Mouse (Mus musculus) retina, postnatal 1 day (tissue): ENCODE results near the gene Gm13290.
"Not testable (repeated sequence)": the region's sequence is repeated elsewhere in the genome, so short reads cannot be mapped to it uniquely, and the experiment has no call there.

Experiments
- DNase-seq: peaks from one replicate; pipeline ENCODE4 v3.0.0-alpha.2; 2012

Gm13290 gene

DNA sequence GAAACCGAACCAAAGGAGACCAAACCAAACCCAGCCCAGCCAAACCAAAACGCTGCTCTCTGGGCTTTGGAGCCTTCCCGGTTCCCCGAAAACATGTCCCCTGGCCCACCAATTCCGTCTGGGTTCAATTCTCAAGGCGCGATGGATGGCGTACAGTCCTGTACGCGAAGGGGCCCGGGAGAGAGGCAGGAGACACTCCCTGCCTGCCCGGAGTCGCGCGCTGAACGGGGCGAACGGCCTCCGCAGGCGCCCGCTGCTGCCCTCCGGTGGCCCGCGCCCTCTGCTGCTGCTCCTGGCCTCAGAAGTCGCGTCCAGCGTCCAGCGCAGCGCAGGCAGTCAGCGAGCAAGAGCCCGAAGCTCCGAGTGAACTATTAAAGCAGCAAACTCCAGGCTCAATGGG lies at the start of gene Gm13290:
Gene Gm13290, plus strand, starts transcription at position 301 of the 400 bp plus-strand sequence.
- DNase-seq = not testable (repeated sequence)

DNA sequence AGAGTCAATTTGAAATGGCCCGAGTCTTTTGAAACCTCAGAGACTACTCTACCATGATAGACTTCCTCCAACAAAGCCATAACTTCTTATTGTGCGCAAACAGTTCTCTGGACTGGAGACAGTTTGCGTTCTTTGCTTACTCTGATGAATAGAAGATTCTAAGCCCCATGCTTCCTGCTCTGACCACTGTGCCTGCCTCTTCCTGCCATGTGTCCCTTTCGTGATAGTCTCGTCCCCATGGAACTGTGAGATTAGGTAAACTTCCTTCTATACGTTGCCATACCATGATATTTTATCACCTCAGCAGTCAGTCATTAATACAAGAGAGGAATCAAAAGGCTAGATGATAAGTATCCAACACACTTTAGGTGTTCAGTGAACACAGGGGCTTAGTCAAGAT lies 46.9 kb upstream of the Gm13290 start:
- DNase-seq = no peak

DNA sequence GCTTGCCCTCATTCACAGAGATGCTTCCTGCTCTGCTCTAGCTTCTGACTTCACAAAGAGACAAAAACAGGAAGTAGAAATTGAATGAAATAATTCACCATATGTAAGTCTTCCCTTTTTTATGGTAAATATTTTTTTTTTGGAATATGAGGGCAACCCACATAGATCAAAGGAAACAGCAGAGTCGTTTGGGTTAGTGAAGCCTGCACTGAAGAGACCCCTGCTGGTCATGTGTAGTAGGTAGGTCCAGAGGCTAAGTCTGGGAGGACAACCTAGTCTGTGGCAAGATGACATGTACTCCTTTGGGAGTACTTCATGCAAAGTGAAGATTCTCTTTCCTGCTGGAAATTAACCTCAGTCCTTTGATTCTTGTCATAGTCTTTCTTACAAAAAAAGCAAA lies 46.3 kb upstream of the Gm13290 start:
- DNase-seq = peak; percentile 48

DNA sequence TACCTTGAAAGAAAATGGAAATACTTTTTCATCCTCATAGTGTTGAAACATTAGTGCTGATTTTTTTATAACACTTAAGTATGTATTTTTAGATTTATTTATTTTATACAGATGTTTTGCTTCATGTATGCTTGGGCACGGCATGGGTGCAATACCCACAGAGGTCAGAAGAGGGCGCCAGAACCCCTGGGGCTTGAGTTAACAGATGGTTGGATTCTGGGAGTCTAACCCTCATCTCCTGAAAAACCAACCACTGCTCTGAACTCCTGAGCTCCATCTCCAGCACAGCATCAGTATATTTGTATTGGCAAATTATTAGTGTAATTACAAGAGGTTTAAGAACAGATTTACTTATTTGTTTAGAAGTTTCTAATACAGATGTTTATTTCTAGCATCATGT lies 35.2 kb upstream of the Gm13290 start:
- DNase-seq = peak; percentile 77

DNA sequence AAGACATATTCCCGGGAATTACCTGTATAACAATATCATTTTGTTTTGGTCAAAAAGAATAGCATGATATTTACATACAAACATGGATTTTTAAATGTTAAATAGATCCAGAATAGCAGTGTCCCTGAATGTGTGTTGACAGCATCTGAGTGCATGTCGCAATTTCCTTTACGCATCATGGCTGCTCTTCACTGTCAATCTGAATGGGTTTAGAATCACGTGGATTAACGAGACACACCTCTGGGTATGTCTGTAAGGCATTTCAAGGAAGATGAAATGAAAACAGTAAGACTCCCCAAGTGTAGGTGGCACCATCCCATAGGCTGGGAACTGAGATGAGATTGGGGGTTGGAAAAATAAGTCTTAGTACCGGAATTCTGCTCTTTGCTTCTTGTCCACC lies 34.6 kb upstream of the Gm13290 start:
- no peak for DNase-seq

DNA sequence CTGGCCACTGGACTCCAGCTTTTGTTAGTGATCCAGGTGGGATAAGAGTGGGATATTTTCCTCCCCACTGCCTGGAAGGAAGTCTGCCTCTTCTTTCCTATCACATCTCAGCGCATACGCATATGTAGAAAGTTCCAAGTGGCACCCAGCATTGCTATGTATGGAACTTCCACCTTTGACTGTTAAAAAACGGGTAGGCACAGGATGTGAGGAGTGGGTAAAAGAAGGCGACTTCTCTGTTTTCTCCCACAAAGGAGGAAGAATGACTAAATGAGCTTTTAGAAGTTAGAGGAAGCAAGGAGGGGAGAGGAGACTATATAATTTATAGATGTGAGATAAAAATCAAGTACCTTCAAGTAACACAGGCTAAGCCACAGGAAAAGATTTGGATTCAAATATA lies 32.2 kb upstream of the Gm13290 start:
- no peak for DNase-seq

DNA sequence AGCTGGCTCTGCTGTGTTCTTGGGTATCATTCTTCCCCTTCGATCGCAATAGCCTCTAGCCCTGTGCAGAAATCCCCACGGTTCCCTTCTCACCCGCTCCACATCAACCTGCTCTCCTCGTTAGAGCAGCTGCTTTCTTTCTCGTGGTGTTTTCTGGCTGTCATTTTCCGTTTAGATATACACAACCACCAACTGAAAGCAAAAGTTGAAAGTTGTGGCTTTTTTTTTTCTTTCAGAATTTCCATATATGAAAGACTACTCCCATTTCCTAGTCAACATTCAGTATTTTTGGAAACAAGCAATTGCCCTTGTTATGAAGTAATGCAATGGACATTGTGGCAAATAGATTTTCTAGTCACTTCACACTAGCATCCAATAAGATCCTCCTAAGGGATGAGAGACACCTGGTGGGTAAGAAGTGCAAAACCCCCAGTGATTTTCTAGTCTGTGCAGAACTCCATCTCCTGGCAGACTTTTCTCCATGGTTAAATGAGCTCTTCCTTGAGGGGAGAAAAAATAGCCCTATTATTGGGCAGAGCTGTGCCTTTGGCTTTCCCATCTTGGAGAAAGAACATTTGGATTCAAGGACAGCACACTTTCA lies 30.8 kb upstream of the Gm13290 start:
- DNase-seq = no peak

DNA sequence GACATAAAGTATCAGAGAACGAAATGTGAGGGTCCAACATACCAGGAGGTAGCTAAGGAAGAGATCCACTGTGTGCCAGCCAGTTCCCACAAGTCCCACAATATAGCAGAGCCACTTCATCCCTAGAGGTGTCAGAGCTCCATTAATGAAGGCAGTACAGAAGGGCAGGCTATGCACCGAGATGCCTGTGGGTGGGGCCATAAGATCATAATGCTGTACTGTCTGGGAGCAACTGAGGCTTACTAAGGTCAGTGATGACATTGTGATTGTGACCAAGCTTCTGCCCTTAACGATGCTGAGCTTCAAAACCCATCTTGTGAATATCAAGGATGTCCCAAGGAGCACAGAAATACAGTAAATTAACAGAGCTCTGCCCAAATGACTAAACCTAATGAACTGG lies 29.4 kb upstream of the Gm13290 start:
- no peak for DNase-seq

DNA sequence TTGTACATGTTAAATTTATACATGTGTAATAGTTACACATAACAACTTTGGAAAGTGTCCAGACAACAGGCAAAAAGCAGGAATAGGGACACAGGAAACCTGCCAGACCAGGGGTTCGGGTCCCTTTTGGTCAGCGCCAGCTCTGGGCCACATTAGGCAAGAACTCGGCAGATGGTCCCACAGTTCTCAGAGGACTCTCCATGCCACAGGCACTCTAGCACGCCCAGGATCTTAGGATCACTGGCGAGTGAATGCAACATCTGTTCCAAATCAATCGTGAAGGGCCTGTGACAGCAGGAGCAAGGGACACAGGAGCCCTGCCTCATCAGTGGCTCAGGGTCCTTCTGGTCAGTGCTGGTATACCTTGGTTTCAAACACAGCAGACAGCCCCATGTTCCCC lies 23.7 kb upstream of the Gm13290 start:
- no peak for DNase-seq

DNA sequence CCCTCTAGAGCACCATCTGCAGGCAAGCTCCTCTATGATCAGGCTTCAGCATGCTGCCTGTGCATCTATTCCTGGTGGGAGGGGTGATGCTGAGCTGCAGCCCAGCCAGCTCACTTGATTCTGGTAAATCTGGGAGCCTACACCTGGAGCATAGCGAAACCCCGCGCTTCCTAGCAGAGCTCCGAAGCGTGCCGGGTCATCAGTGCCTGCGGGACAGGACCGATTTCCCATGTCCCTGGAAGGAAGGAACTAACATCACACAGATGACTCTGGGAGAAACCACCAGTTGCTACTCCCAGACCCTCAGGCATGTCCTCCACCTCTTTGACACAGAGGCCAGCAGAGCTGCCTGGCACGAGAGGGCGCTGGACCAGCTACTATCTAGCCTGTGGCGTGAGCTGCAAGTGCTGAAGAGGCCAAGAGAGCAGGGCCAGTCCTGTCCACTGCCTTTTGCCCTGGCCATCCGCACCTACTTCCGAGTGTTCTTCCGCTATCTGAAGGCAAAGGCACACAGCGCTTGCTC lies 18.8 kb upstream of the Gm13290 start, which contains the start of gene Gm13271:
Gene Gm13271, plus strand, starts transcription at position 51 of the 523 bp plus-strand sequence.
- not testable (repeated sequence) for DNase-seq

DNA sequence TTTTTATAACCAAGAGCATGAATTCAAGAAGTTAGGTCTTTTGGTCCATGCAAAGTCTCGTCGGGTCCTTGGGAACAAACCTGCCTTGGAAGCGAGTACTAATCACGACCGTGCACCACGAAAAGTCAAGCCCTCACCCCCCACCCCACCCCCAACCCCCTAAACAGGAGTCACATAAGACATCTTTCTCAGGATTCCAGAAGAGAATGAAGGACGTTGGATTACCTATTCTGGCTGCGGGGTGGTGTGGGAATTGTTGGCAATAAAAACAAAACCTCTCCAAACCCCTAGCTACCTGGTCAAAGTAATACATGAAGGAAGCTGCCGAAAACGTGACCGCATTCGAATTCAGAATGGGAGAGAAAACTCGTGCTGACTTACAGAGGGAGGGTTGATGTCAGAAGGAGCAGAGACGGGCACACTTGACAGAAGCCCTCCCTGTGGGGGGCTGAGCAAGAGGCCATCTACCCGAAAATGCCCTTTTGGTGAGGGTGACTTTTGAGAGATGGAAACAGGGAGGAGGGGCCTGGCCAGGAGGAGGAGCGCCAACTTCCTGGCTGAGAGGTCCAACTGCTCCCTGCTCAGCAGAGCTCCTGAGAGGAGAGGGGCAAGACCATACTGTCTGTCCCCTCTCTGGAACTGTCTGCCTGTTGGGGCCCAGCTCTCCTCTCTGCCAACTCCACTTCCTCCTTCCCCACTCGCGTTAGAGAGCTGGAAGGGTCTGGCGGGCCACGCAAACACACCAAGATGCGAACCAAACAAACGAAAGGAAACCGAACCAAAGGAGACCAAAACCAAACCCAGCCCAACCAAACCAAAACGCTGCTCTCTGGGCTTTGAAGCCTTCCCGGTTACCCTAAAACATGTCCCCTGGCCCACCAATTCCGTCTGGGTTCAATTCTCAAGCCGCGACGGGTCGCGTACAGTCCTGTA lies 16.8 kb upstream of the Gm13290 start:
- DNase-seq = not testable (repeated sequence)

DNA sequence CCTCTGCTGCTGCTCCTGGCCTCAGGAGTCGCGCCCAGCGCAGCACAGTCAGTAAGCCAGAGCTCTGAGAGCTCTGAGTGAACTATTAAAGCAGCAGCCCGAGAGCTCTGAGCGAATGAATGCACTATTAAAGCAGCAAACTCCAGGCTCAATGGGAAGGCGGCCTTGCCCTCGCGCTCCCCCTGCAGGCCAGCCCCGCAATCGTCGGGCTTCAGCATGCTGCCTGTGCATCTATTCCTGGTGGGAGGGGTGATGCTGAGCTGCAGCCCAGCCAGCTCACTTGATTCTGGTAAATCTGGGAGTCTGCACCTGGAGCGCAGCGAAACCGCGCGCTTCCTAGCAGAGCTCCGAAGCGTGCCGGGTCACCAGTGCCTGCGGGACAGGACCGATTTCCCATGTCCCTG lies 16.0 kb upstream of the Gm13290 start:
- peak; percentile 94 for DNase-seq

DNA sequence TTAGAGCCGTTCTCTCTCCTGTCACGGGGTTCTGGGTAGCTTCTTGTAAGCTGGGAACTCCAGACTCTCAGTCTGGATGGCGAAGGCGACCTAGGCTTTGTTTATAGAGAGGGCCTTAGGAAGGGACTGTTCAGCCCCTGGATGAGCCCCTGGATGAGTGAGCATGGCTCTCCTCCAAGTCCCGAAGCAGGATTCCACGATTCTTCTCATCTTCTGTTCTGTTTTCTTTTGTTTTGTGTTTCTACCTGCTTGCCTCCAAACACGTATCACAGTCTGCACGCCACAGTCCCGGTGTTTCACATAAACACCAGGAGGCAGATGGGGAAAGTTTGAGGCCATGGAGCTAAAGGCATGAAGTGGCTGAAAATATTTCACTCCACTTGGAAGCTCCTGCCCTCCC lies 14.9 kb upstream of the Gm13290 start:
- DNase-seq = not testable (repeated sequence)

DNA sequence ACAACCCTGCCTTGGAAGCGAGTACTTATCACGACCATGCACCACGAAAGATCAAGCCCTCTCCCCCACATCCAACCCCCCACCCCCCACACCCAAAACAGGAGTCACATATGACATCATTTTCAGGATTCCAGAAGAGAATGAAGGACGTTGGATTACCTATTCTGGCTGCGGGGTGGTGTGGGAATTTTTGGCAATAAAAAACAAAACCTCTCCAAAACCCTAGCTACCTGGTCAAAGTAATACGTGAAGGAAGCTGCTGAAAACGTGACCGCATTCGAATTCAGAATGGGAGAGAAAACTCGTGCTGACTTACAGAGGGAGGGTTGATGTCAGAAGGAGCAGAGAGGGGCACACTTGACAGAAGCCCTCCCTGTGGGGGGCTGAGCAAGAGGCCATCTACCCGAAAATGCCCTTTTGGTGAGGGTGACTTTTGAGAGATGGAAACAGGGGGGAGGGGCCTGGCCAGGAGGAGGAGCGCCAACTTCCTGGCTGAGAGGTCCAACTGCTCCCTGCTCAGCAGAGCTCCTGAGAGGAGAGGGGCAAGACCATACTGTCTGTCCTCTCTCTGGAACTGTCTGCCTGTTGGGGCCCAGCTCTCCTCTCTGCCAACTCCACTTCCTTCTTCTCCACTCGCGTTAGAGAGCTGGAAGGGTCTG lies 13.9 kb upstream of the Gm13290 start, which contains the start of gene Gm13283:
Gene Gm13283, plus strand, starts transcription at position 510 of the 659 bp plus-strand sequence.
- DNase-seq = not testable (repeated sequence)

DNA sequence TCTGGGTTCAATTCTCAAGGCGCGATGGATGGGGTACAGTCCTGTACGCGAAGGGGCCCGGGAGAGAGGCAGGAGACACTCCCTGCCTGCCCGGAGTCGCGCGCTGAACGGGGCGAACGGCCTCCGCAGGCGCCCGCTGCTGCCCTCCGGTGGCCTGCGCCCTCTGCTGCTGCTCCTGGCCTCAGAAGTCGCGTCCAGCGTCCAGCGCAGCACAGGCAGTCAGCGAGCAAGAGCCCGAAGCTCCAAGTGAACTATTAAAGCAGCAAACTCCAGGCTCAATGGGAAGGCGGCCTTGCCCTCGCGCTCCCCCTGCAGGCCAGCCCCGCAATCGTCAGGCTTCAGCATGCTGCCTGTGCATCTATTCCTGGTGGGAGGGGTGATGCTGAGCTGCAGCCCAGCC lies 13.2 kb upstream of the Gm13290 start:
- DNase-seq = peak; percentile 91

DNA sequence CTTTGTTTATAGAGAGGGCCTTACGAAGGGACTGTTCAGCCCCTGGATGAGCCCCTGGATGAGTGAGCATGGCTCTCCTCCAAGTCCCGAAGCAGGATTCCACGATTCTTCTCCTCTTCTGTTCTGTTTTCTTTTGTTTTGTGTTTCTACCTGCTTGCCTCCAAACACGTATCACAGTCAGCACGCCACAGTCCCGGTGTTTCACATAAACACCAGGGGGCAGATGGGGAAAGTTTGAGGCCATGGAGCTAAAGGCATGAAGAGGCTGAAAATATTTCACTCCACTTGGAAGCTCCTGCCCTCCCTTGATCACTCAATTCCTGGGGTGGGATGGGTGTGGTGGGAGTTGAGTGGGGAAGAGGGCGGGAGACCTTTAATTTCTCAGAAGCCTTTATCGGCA lies 11.9 kb upstream of the Gm13290 start:
- not testable (repeated sequence) for DNase-seq

DNA sequence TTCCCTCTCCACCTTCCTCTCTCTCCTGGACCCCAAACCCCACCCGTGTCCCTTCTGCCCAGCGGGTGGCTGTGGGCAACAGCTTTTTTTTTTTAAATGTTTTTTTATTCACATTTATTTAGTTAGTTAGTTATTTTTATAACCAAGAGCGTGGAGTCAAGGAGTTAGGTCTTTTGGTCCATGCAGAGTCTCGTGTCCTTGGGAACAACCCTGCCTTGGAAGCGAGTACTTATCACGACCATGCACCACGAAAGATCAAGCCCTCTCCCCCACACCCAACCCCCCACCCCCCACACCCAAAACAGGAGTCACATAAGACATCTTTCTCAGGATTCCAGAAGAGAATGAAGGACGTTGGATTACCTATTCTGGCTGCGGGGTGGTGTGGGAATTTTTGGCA lies 11.3 kb upstream of the Gm13290 start:
- not testable (repeated sequence) for DNase-seq

DNA sequence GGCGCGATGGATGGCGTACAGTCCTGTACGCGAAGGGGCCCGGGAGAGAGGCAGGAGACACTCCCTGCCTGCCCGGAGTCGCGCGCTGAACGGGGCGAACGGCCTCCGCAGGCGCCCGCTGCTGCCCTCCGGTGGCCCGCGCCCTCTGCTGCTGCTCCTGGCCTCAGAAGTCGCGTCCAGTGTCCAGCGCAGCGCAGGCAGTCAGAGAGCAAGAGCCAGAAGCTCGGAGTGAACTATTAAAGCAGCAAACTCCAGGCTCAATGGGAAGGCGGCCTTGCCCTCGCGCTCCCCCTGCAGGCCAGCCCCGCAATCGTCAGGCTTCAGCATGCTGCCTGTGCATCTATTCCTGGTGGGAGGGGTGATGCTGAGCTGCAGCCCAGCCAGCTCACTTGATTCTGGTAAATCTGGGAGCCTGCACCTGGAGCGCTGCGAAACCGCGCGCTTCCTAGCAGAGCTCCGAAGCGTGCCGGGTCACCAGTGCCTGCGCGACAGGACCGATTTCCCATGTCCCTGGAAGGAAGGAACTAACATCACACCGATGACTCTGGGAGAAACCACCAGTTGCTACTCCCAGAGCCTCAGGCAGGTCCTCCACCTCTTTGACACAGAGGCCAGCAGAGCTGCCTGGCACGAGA lies 10.1 kb upstream of the Gm13290 start:
- peak; percentile 89 for DNase-seq

DNA sequence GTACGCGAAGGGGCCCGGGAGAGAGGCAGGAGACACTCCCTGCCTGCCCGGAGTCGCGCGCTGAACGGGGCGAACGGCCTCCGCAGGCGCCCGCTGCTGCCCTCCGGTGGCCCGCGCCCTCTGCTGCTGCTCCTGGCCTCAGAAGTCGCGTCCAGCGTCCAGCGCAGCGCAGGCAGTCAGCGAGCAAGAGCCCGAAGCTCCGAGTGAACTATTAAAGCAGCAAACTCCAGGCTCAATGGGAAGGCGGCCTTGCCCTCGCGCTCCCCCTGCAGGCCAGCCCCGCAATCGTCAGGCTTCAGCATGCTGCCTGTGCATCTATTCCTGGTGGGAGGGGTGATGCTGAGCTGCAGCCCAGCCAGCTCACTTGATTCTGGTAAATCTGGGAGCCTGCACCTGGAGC lies 3.0 kb downstream of the Gm13290 start, which contains the start of gene Gm13289:
Gene Gm13289, plus strand, starts transcription at position 301 of the 400 bp plus-strand sequence.
- DNase-seq = not testable (repeated sequence)

DNA sequence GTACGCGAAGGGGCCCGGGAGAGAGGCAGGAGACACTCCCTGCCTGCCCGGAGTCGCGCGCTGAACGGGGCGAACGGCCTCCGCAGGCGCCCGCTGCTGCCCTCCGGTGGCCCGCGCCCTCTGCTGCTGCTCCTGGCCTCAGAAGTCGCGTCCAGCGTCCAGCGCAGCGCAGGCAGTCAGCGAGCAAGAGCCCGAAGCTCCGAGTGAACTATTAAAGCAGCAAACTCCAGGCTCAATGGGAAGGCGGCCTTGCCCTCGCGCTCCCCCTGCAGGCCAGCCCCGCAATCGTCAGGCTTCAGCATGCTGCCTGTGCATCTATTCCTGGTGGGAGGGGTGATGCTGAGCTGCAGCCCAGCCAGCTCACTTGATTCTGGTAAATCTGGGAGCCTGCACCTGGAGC lies 5.9 kb downstream of the Gm13290 start, which contains the start of gene Gm13272:
Gene Gm13272, plus strand, starts transcription at position 301 of the 400 bp plus-strand sequence.
- not testable (repeated sequence) for DNase-seq

DNA sequence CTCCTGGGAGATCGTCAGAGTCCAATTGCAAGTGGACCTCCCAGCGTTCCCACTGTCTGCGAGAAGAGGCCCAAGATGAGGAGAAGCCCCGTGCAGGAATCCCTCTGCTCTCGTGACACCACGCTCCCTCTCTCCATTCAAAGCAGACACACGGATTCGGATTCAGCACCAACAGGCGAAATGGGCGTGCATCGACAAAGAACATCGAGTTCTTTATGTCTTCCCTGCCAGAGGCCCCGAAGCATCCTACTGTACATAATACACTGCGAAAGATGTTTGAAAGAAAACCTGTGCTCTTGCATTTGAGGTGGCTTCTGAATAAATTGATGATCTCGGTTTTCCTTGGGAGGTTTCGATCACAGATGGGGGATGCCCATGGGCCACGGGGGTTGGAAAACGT lies 6.7 kb downstream of the Gm13290 start:
- not testable (repeated sequence) for DNase-seq

DNA sequence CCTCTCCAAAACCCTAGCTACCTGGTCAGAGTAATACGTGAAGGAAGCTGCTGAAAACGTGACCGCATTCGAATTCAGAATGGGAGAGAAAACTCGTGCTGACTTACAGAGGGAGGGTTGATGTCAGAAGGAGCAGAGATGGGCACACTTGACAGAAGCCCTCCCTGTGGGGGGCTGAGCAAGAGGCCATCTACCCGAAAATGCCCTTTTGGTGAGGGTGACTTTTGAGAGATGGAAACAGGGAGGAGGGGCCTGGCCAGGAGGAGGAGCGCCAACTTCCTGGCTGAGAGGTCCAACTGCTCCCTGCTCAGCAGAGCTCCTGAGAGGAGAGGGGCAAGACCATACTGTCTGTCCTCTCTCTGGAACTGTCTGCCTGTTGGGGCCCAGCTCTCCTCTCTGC lies 8.2 kb downstream of the Gm13290 start, which contains the start of gene Ifnz:
Gene Ifnz, plus strand, starts transcription at position 301 of the 400 bp plus-strand sequence.
- not testable (repeated sequence) for DNase-seq
